ENCODE assay signal across 1 mouse cellular context in genomic region chr10:69340001-69340400, GRCm38 (mm10).
TF ChIP-seq lines count a peak whose summit lies in the region.

No protein-coding gene starts in this region.

TF ChIP-seq in myocyte, 11 proteins besides CTCF, POLR2A, EP300 and RAD21 (continued from another document):
- TF ChIP-seq TCF12 (IDR thresholded peaks at IDR 0.05; ENCODE audit: insufficient read depth, poor library complexity, severe bottlenecking) = no peak
- no peak for TF ChIP-seq MYOD1 (IDR thresholded peaks at IDR 0.05; ENCODE audit: control insufficient read depth in 1 of 3, insufficient read length in 2 of 3, low read depth in 2 of 3)
TF ChIP-seq in myocyte: peak in this region for 0.
